10 mouse cellular contexts compared by ENCODE assay signal in genomic region chr14:20607396-20608126, GRCm38 (mm10). TPM values are rescaled to one million over a fixed set of nuclear protein-coding genes. Genes with fewer than 3 reads are reported as not detected.
A peak's percentile ranks its signal among the peaks of the same experiment; 100 is the strongest.
DNase-seq lines count a peak whose midpoint lies in the region; ATAC-seq and TF ChIP-seq lines count a peak whose summit lies in the region.
"Had no signal": no experiment of that assay in that cellular context is flagged by ENCODE, and none has a peak within 500 bp of the region (broad histone marks: within the 10 kb centered on the region; RNA-seq: fewer than 3 reads in every experiment).

No protein-coding gene starts in this region.

- H3K4me3 ChIP-seq in cortical plate, adult 2 months (ENCODE audit: insufficient read depth, low read length): peak overlapping the region; percentile 5; the same call in 1 of the 2 replicates
- no peak overlapping the region for H3K4me3 ChIP-seq in kidney, adult 2 months (ENCODE audit: insufficient read depth, low read depth, low read length)
- H3K4me3 ChIP-seq: embryonic facial prominence, embryonic 12.5 days had no signal

- intact Hi-C loops in left cerebral cortex, postnatal 25 days (cut with DNase I): no loop called here

- WGBS in kidney, adult 2 months: 35% methylated on average over 9 of the region's 9 CpGs

- no peak for TF ChIP-seq CTCF in cortical plate, adult 2 months (IDR thresholded peaks at IDR 0.05; ENCODE audit: extremely low read depth, insufficient read depth, low read length)
- no peak for TF ChIP-seq CTCF in kidney, adult 2 months (conservative IDR thresholded peaks at IDR 0.05; ENCODE audit: insufficient read depth, insufficient read length, low read depth, low read length)

- H3K4me1 ChIP-seq in cortical plate, adult 2 months (ENCODE audit: control insufficient read depth, insufficient read depth, low read length): peaks cover 2% of the 10 kb centered on the region
- H3K4me1 ChIP-seq in kidney, adult 2 months (ENCODE audit: control insufficient read depth, insufficient read depth, low read length): peaks cover 12% of the 10 kb centered on the region
- H3K4me1 ChIP-seq: embryonic facial prominence, embryonic 12.5 days had no signal

- no peak for TF ChIP-seq POLR2A in cortical plate, adult 2 months (IDR thresholded peaks at IDR 0.05; ENCODE audit: extremely low read depth, insufficient read depth, low read length)
- no peak for TF ChIP-seq POLR2A in kidney, adult 2 months (IDR thresholded peaks at IDR 0.05; ENCODE audit: low read depth, low read length)

- DNase-seq in left cerebral cortex, postnatal 25 days (ENCODE audit: low spot score in 2 of 2): peak; percentile 10 to 14
- DNase-seq in left cerebral cortex, adult 9 months (ENCODE audit: low spot score in 2 of 2): no peak
- DNase-seq in kidney, adult 2 months: peak; percentile 55
- peak; percentile 33 to 35 for DNase-seq in lung, postnatal 4 days
- no peak for DNase-seq in layer of hippocampus, postnatal 25 days (ENCODE audit: extremely low spot score in 1 of 2, low spot score in 1 of 2)
- no peak for DNase-seq in gastrocnemius, postnatal 10 days
- DNase-seq: left cerebral cortex, postnatal 4 days had no signal

- peak overlapping the region; percentile 76 for H3K27ac ChIP-seq in cortical plate, adult 2 months (ENCODE audit: insufficient read depth, low read length)
- H3K27ac ChIP-seq in kidney, adult 2 months (ENCODE audit: insufficient read depth, low read depth, low read length): peak overlapping the region; percentile 44
- H3K27ac ChIP-seq: embryonic facial prominence, embryonic 12.5 days had no signal

- H3K27me3 ChIP-seq in kidney, adult 2 months (replicated peaks; ENCODE audit: control insufficient read depth, insufficient read depth, low read length): no peaks in the 10 kb centered on the region
- H3K27me3 ChIP-seq: embryonic facial prominence, embryonic 12.5 days had no signal

- ATAC-seq in activated CD4-positive, CD25-positive, alpha-beta regulatory T cell, adult 4 months: no peak

- no peaks in the 10 kb centered on the region for H3K36me3 ChIP-seq in kidney, adult 2 months (ENCODE audit: control insufficient read depth, insufficient read depth, low read length)

RNA-seq across cellular contexts. Expression of gene Usp54, which starts 33.3 kb away (rescaled TPM):
- 10 to 100 TPM; 38.5 to 46.7 TPM for total RNA-seq in left cerebral cortex, postnatal 25 days (2021)
- 47.8 and 49.8 TPM in 2 replicates for polyA plus RNA-seq in cortical plate, adult 2 months (2012; rRNA removed)
- 7.9 and 8.5 TPM in 2 replicates for polyA plus RNA-seq in kidney, adult 2 months (2012; rRNA removed)
- total RNA-seq in layer of hippocampus, postnatal 25 days (2021): 10 to 100 TPM; 42.6 to 50.8 TPM
- 1 to 10 TPM; 1.6 to 2.2 TPM for polyA plus RNA-seq in activated CD4-positive, CD25-positive, alpha-beta regulatory T cell, adult 4 months (2017; shearing (Covaris generic))
- total RNA-seq in gastrocnemius, postnatal 10 days (2021): 1 to 10 TPM; 8.3 to 8.5 TPM

RNA-seq across cellular contexts. Expression of gene Myoz1, which starts 48.8 kb away (rescaled TPM):
- not detected for total RNA-seq in left cerebral cortex, postnatal 25 days (2021)
- not detected in 2 replicates for polyA plus RNA-seq in cortical plate, adult 2 months (2012; rRNA removed)
- polyA plus RNA-seq in kidney, adult 2 months (2012; rRNA removed): 0.26 and 8.9 TPM in 2 replicates
- total RNA-seq in layer of hippocampus, postnatal 25 days (2021): not detected
- not detected for polyA plus RNA-seq in activated CD4-positive, CD25-positive, alpha-beta regulatory T cell, adult 4 months (2017; shearing (Covaris generic))
- total RNA-seq in gastrocnemius, postnatal 10 days (2021): 1,000 to 10,000 TPM; 1,648 to 1,795 TPM
- total RNA-seq: left cerebral cortex, postnatal 4 days had no signal

Comparison
In these comparisons a context has a peak if more than half of its experiments do, and no peak if none do; other contexts are left out.
1. DNase-seq: peak in left cerebral cortex, postnatal 25 days (2 of 2), kidney, adult 2 months (single experiment) and lung, postnatal 4 days (2 of 2); none in left cerebral cortex, adult 9 months (0 of 2), layer of hippocampus, postnatal 25 days (0 of 2) and gastrocnemius, postnatal 10 days (single experiment).
2. RNA of gene Usp54, which starts 33.3 kb away (total RNA-seq): 42.6 to 50.8 TPM in layer of hippocampus, postnatal 25 days and 38.5 to 46.7 TPM in left cerebral cortex, postnatal 25 days; 8.3 to 8.5 TPM in gastrocnemius, postnatal 10 days; every median in the first group is over 4 times any median in the second.
3. RNA of gene Myoz1, which starts 48.8 kb away (total RNA-seq): 1,648 to 1,795 TPM in gastrocnemius, postnatal 10 days; not detected in left cerebral cortex, postnatal 25 days and not detected in layer of hippocampus, postnatal 25 days; every median in the first group is over 1,000 times any median in the second.